Mouse (Mus musculus): ENCODE results near the gene Tuba3a. TPM values are rescaled to one million over a fixed set of nuclear protein-coding genes. Genes with fewer than 3 reads are reported as not detected.

Tuba3a gene
- total and polyA plus RNA-seq, 3 experiments: not detected

- Histone ChIP-seq H3K27ac (ENCODE audit: insufficient read depth, low read depth) (no peak overlapping the region), H3K27me3 (replicated peaks) (peaks cover 74% of the 10 kb centered on the region), H3K4me3 (replicated peaks in 1 of 3; ENCODE audit: low read depth in 2 of 3, low read length in 2 of 3, poor library complexity in 1 of 3) (no peak overlapping the region), H3K9ac (ENCODE audit: insufficient read depth, low read depth) (no peak overlapping the region), H3K79me2 (replicated peaks; ENCODE audit: control insufficient read depth, extremely low read depth, insufficient read depth, poor library complexity, severe bottlenecking) (no peaks in the 10 kb centered on the region), H3K9me3 (replicated peaks; ENCODE audit: low read length) (peaks cover 10% of the 10 kb centered on the region), H3K4me2 (ENCODE audit: insufficient read depth, low read depth, poor library complexity, severe bottlenecking) (no peak overlapping the region), H3K4me1 (ENCODE audit: control insufficient read depth in 1 of 2, insufficient read depth in 2 of 2) (no peaks in the 10 kb centered on the region), H3K36me3 (replicated peaks in 1 of 2; ENCODE audit: control insufficient read depth in 1 of 2, insufficient read depth in 1 of 2, low read length in 1 of 2) (no peaks in the 10 kb centered on the region)
- dilution Hi-C loops (cut with MboI; ENCODE audit: extremely low pct_ligation_motif_present, extremely low pct_unique_long_range_greater_than_20kb, low sequenced_read_pairs) (no loop called here), in situ Hi-C loops (cut with MboI; ENCODE audit: low pct_ligation_motif_present, low pct_unique_long_range_greater_than_20kb, low sequenced_read_pairs) (no loop called here)
- DNase-seq (ENCODE audit: extremely low read depth): no peak
- TF ChIP-seq RAD21 (IDR thresholded peaks at IDR 0.05; ENCODE audit: low read depth, low read length) (no peak), ZKSCAN1 (IDR thresholded peaks at IDR 0.05; ENCODE audit: borderline replicate concordance, low read depth, low read length) (no peak), SIN3A (IDR thresholded peaks at IDR 0.05; ENCODE audit: low read length) (no peak), RCOR1 (conservative IDR thresholded peaks at IDR 0.05; ENCODE audit: low read depth, low read length) (no peak), GABPA (IDR thresholded peaks at IDR 0.05; ENCODE audit: insufficient replicate concordance, low read depth, low read length) (no peak), CTCF (conservative IDR thresholded peaks at IDR 0.05 in 1 of 2, IDR thresholded peaks at IDR 0.05 in 1 of 2; ENCODE audit: low read depth in 2 of 2, low read length in 2 of 2) (no peak), ELF1 (IDR thresholded peaks at IDR 0.05; ENCODE audit: low read depth, low read length) (no peak), POLR2A (IDR thresholded peaks at IDR 0.05; ENCODE audit: low read depth, low read length) (no peak), ZC3H11A (IDR thresholded peaks at IDR 0.05; ENCODE audit: low read depth, low read length) (no peak), BHLHE40 (IDR thresholded peaks at IDR 0.05; ENCODE audit: low read depth, low read length) (no peak), MAFK (IDR thresholded peaks at IDR 0.05; ENCODE audit: insufficient replicate concordance, low read length) (no peak), NRF1 (IDR thresholded peaks at IDR 0.05; ENCODE audit: low read depth, low read length) (no peak), CHD2 (IDR thresholded peaks at IDR 0.05; ENCODE audit: low read length) (no peak), NELFE (IDR thresholded peaks at IDR 0.05; ENCODE audit: low read depth, low read length) (no peak), JUN (IDR thresholded peaks at IDR 0.05; ENCODE audit: insufficient read depth, low read depth, low read length) (no peak), TCF12 (IDR thresholded peaks at IDR 0.05; ENCODE audit: low read depth, low read length) (no peak)
Measured at GRCm38 (mm10) chr6:125303242-125303641, 17.4 kb upstream of the Tuba3a start.

- Histone ChIP-seq H3K27me3 (replicated peaks) (peaks cover 70% of the 10 kb centered on the region), H3K36me3 (replicated peaks in 1 of 2; ENCODE audit: control insufficient read depth in 1 of 2, insufficient read depth in 1 of 2, low read length in 1 of 2) (no peaks in the 10 kb centered on the region), H3K9me3 (replicated peaks; ENCODE audit: low read length) (peaks cover 10% of the 10 kb centered on the region), H3K27ac (ENCODE audit: insufficient read depth, low read depth) (no peak overlapping the region), H3K9ac (ENCODE audit: insufficient read depth, low read depth) (no peak overlapping the region), H3K4me1 (ENCODE audit: control insufficient read depth in 1 of 2, insufficient read depth in 2 of 2) (no peaks in the 10 kb centered on the region), H3K4me2 (ENCODE audit: insufficient read depth, low read depth, poor library complexity, severe bottlenecking) (no peak overlapping the region), H3K4me3 (replicated peaks in 1 of 3; ENCODE audit: low read depth in 2 of 3, low read length in 2 of 3, poor library complexity in 1 of 3) (no peak overlapping the region), H3K79me2 (replicated peaks; ENCODE audit: control insufficient read depth, extremely low read depth, insufficient read depth, poor library complexity, severe bottlenecking) (no peaks in the 10 kb centered on the region)
- TF ChIP-seq NELFE (IDR thresholded peaks at IDR 0.05; ENCODE audit: low read depth, low read length) (no peak), GABPA (IDR thresholded peaks at IDR 0.05; ENCODE audit: insufficient replicate concordance, low read depth, low read length) (no peak), CHD2 (IDR thresholded peaks at IDR 0.05; ENCODE audit: low read length) (no peak), JUND (conservative IDR thresholded peaks at IDR 0.05; ENCODE audit: low read depth, low read length) (no peak), CTCF (conservative IDR thresholded peaks at IDR 0.05 in 1 of 2, IDR thresholded peaks at IDR 0.05 in 1 of 2; ENCODE audit: low read depth in 2 of 2, low read length in 2 of 2) (no peak), MAFK (IDR thresholded peaks at IDR 0.05; ENCODE audit: insufficient replicate concordance, low read length) (no peak), MXI1 (IDR thresholded peaks at IDR 0.05; ENCODE audit: low read depth, low read length) (no peak), POLR2AphosphoS2 (IDR thresholded peaks at IDR 0.05; ENCODE audit: low read depth, low read length) (no peak)
- dilution Hi-C loops (cut with MboI; ENCODE audit: extremely low pct_ligation_motif_present, extremely low pct_unique_long_range_greater_than_20kb, low sequenced_read_pairs): no loop called here
- no peak for DNase-seq (ENCODE audit: extremely low read depth)
- in situ Hi-C loops (cut with MboI; ENCODE audit: low pct_ligation_motif_present, low pct_unique_long_range_greater_than_20kb, low sequenced_read_pairs): no loop called here
Measured at GRCm38 (mm10) chr6:125302231-125302982, 16.6 kb upstream of the Tuba3a start.

All from CH12.LX (cell line).